Mouse (Mus musculus): ENCODE data around the gene Dph2. TPM values are rescaled to one million over a fixed set of nuclear protein-coding genes. Genes with fewer than 3 reads are reported as not detected.

Gene Dph2
- total and polyA plus RNA-seq, 3 experiments = 25.2 to 27.2 TPM; not detected in 1

GRCm38 (mm10) chr4:117847011-117847410 lies 44.8 kb downstream of the Dph2 start:
- TF ChIP-seq CTCF (IDR thresholded peaks at IDR 0.05 in 2 of 3, conservative IDR thresholded peaks at IDR 0.05 in 1 of 3; ENCODE audit: control insufficient read depth in 1 of 3, insufficient read depth in 1 of 3, low read depth in 2 of 3, low read length in 3 of 3, poor library complexity in 1 of 3, severe bottlenecking in 1 of 3) = no peak
- no peak for TF ChIP-seq RAD21 (IDR thresholded peaks at IDR 0.05; ENCODE audit: low read depth, low read length)
- no peak for TF ChIP-seq E2F4 (IDR thresholded peaks at IDR 0.05; ENCODE audit: borderline replicate concordance, low read depth, low read length)
- TF ChIP-seq HCFC1 (IDR thresholded peaks at IDR 0.05; ENCODE audit: low read depth, low read length) = no peak
- Histone ChIP-seq H3K36me3 (ENCODE audit: control insufficient read depth in 1 of 2, insufficient read depth in 2 of 2, low read length in 2 of 2) (no peaks in the 10 kb centered on the region; a peak in 1 of 4 replicates), H3K4me1 (ENCODE audit: control insufficient read depth in 1 of 2, insufficient read depth in 2 of 2, low read length in 2 of 2) (no peaks in the 10 kb centered on the region), H3K79me2 (ENCODE audit: control insufficient read depth, insufficient read depth, low read length, poor library complexity) (no peaks in the 10 kb centered on the region), H3K27me3 (ENCODE audit: control insufficient read depth in 1 of 2, insufficient read depth in 2 of 2, low read length in 2 of 2) (no peaks in the 10 kb centered on the region), H3K9me3 (replicated peaks; ENCODE audit: insufficient read depth, low read length) (no peaks in the 10 kb centered on the region), H3K27ac (ENCODE audit: control insufficient read depth, low read depth, low read length) (no peak overlapping the region), H3K4me3 (ENCODE audit: control insufficient read depth in 1 of 2, insufficient read depth in 1 of 2, low read depth in 2 of 2, low read length in 2 of 2) (no peak overlapping the region), H3K9ac (ENCODE audit: control insufficient read depth, low read depth, low read length, poor library complexity, severe bottlenecking) (no peak overlapping the region)
- no peak for DNase-seq (ENCODE audit: low read depth, low spot score)

GRCm38 (mm10) chr4:117846261-117846660 lies 45.6 kb downstream of the Dph2 start:
- Histone ChIP-seq H3K4me3 (ENCODE audit: control insufficient read depth in 1 of 2, insufficient read depth in 1 of 2, low read depth in 2 of 2, low read length in 2 of 2) (no peak overlapping the region), H3K27me3 (ENCODE audit: control insufficient read depth in 1 of 2, insufficient read depth in 2 of 2, low read length in 2 of 2) (no peaks in the 10 kb centered on the region), H3K9me3 (replicated peaks; ENCODE audit: insufficient read depth, low read length) (no peaks in the 10 kb centered on the region), H3K36me3 (ENCODE audit: control insufficient read depth in 1 of 2, insufficient read depth in 2 of 2, low read length in 2 of 2) (no peaks in the 10 kb centered on the region; a peak in 1 of 4 replicates), H3K4me1 (ENCODE audit: control insufficient read depth in 1 of 2, insufficient read depth in 2 of 2, low read length in 2 of 2) (no peaks in the 10 kb centered on the region), H3K79me2 (ENCODE audit: control insufficient read depth, insufficient read depth, low read length, poor library complexity) (no peaks in the 10 kb centered on the region), H3K27ac (ENCODE audit: control insufficient read depth, low read depth, low read length) (no peak overlapping the region), H3K9ac (ENCODE audit: control insufficient read depth, low read depth, low read length, poor library complexity, severe bottlenecking) (no peak overlapping the region)
- DNase-seq (ENCODE audit: low read depth, low spot score) = no peak
- TF ChIP-seq ZKSCAN1 (IDR thresholded peaks at IDR 0.05; ENCODE audit: low read depth, low read length) = peak; percentile 98
- TF ChIP-seq ZNF384 (IDR thresholded peaks at IDR 0.05; ENCODE audit: low read depth, low read length) = no peak

- H3K27ac ChIP-seq (ENCODE audit: control insufficient read depth, low read depth, low read length) = no peak overlapping the region
- no peaks in the 10 kb centered on the region for H3K79me2 ChIP-seq (ENCODE audit: control insufficient read depth, insufficient read depth, low read length, poor library complexity)
- TF ChIP-seq NRF1 (IDR thresholded peaks at IDR 0.05; ENCODE audit: insufficient read depth, low read depth, low read length, poor library complexity, severe bottlenecking) = no peak
- no peak for TF ChIP-seq CHD1 (IDR thresholded peaks at IDR 0.05; ENCODE audit: low read depth, low read length)
- TF ChIP-seq POLR2AphosphoS2 (IDR thresholded peaks at IDR 0.05; ENCODE audit: low read length) = no peak
- TF ChIP-seq RCOR1 (IDR thresholded peaks at IDR 0.05; ENCODE audit: low read depth, low read length) = no peak
- TF ChIP-seq CHD2 (IDR thresholded peaks at IDR 0.05; ENCODE audit: low read length) = no peak
- no peak for TF ChIP-seq MAX (IDR thresholded peaks at IDR 0.05; ENCODE audit: low read length)
- no peak for TF ChIP-seq ZNF384 (IDR thresholded peaks at IDR 0.05; ENCODE audit: low read depth, low read length)
- no peak for TF ChIP-seq E2F4 (IDR thresholded peaks at IDR 0.05; ENCODE audit: borderline replicate concordance, low read depth, low read length)
- no peak for TF ChIP-seq MYC (IDR thresholded peaks at IDR 0.05; ENCODE audit: low read depth, low read length)
- no peak for TF ChIP-seq TAL1 (IDR thresholded peaks at IDR 0.05; ENCODE audit: low read length)
- no peak for TF ChIP-seq BHLHE40 (IDR thresholded peaks at IDR 0.05; ENCODE audit: borderline replicate concordance, low read depth, low read length)
- no peaks in the 10 kb centered on the region for H3K9me3 ChIP-seq (replicated peaks; ENCODE audit: insufficient read depth, low read length)
- no peaks in the 10 kb centered on the region for H3K27me3 ChIP-seq (ENCODE audit: control insufficient read depth in 1 of 2, insufficient read depth in 2 of 2, low read length in 2 of 2)
- H3K9ac ChIP-seq (ENCODE audit: control insufficient read depth, low read depth, low read length, poor library complexity, severe bottlenecking) = no peak overlapping the region
- no peak for DNase-seq (ENCODE audit: low read depth, low spot score)
- H3K4me3 ChIP-seq (ENCODE audit: control insufficient read depth in 1 of 2, insufficient read depth in 1 of 2, low read depth in 2 of 2, low read length in 2 of 2) = no peak overlapping the region
- no peaks in the 10 kb centered on the region; a peak in 1 of 4 replicates for H3K36me3 ChIP-seq (ENCODE audit: control insufficient read depth in 1 of 2, insufficient read depth in 2 of 2, low read length in 2 of 2)
- no peaks in the 10 kb centered on the region for H3K4me1 ChIP-seq (ENCODE audit: control insufficient read depth in 1 of 2, insufficient read depth in 2 of 2, low read length in 2 of 2)
Measured at GRCm38 (mm10) chr4:117845316-117845715, 46.5 kb downstream of the Dph2 start.
